Mouse (Mus musculus): ENCODE data around the gene Zic1. TPM values are rescaled to one million over a fixed set of nuclear protein-coding genes. Genes with fewer than 3 reads are reported as not detected.

The Zic1 gene
- not detected in 2 replicates for polyA plus RNA-seq (2012; rRNA removed)

GRCm38 (mm10) chr9:91365664-91366063 lies at the start of gene Zic1:
TSS of gene Zic1 (minus strand) at chr9:91365810.
- Histone ChIP-seq H3K27ac (ENCODE audit: insufficient read depth, low read length) (no peak within 1 kb of the TSS), H3K27me3 (ENCODE audit: control insufficient read depth, insufficient read depth, low read length) (peaks cover 39% of the 10 kb centered on the region), H3K4me1 (ENCODE audit: control insufficient read depth, insufficient read depth, insufficient read length) (peaks cover 3% of the 10 kb centered on the region; the same call in 1 of the 2 replicates), H3K4me3 (ENCODE audit: extremely low read depth, insufficient read depth, insufficient read length) (no peak within 1 kb of the TSS; the same call in 1 of the 2 replicates), H3K36me3 (ENCODE audit: control insufficient read depth, insufficient read depth, low read length) (no peaks in the 10 kb centered on the region)
- no peak for TF ChIP-seq POLR2A (IDR thresholded peaks at IDR 0.05; ENCODE audit: low read depth, low read length)
- no peak for DNase-seq (ENCODE audit: low read depth in 1 of 2, low spot score in 2 of 2)
- 6% methylated on average over 31 of the region's 33 CpGs for WGBS

- Histone ChIP-seq H3K27me3 (ENCODE audit: control insufficient read depth, insufficient read depth, low read length) (no peaks in the 10 kb centered on the region), H3K36me3 (ENCODE audit: control insufficient read depth, insufficient read depth, low read length) (no peaks in the 10 kb centered on the region), H3K4me1 (ENCODE audit: control insufficient read depth, insufficient read depth, insufficient read length) (no peaks in the 10 kb centered on the region), H3K4me3 (ENCODE audit: extremely low read depth, insufficient read depth, insufficient read length) (no peak overlapping the region), H3K27ac (ENCODE audit: insufficient read depth, low read length) (no peak overlapping the region)
- no peak for DNase-seq (ENCODE audit: low read depth in 1 of 2, low spot score in 2 of 2)
- no peak for TF ChIP-seq CTCF (IDR thresholded peaks at IDR 0.05; ENCODE audit: extremely low read depth, insufficient read depth, insufficient read length, insufficient replicate concordance)
- TF ChIP-seq POLR2A (IDR thresholded peaks at IDR 0.05; ENCODE audit: low read depth, low read length), result no peak
- WGBS, result 7% methylated on average over 12 of the region's 12 CpGs
These were observed 48.5 kb upstream of the Zic1 start for GRCm38 (mm10) chr9:91414007-91414661.

- Histone ChIP-seq H3K4me1 (ENCODE audit: control insufficient read depth, insufficient read depth, insufficient read length) (no peaks in the 10 kb centered on the region), H3K36me3 (ENCODE audit: control insufficient read depth, insufficient read depth, low read length) (no peaks in the 10 kb centered on the region), H3K4me3 (ENCODE audit: extremely low read depth, insufficient read depth, insufficient read length) (no peak overlapping the region), H3K27me3 (ENCODE audit: control insufficient read depth, insufficient read depth, low read length) (peaks cover 5% of the 10 kb centered on the region), H3K27ac (ENCODE audit: insufficient read depth, low read length) (no peak overlapping the region)
- WGBS, result 4% methylated on average over 3 of the region's 3 CpGs
- DNase-seq (ENCODE audit: low read depth in 1 of 2, low spot score in 2 of 2), result no peak
- TF ChIP-seq POLR2A (IDR thresholded peaks at IDR 0.05; ENCODE audit: low read depth, low read length), result no peak
- TF ChIP-seq CTCF (IDR thresholded peaks at IDR 0.05; ENCODE audit: extremely low read depth, insufficient read depth, insufficient read length, insufficient replicate concordance), result no peak
These were observed 44.2 kb upstream of the Zic1 start for GRCm38 (mm10) chr9:91409771-91410170.

GRCm38 (mm10) chr9:91406258-91406763 lies 40.7 kb upstream of the Zic1 start:
- Histone ChIP-seq H3K4me3 (ENCODE audit: extremely low read depth, insufficient read depth, insufficient read length) (no peak overlapping the region), H3K27me3 (ENCODE audit: control insufficient read depth, insufficient read depth, low read length) (peaks cover 9% of the 10 kb centered on the region), H3K27ac (ENCODE audit: insufficient read depth, low read length) (no peak overlapping the region), H3K4me1 (ENCODE audit: control insufficient read depth, insufficient read depth, insufficient read length) (no peaks in the 10 kb centered on the region), H3K36me3 (ENCODE audit: control insufficient read depth, insufficient read depth, low read length) (no peaks in the 10 kb centered on the region)
- TF ChIP-seq POLR2A (IDR thresholded peaks at IDR 0.05; ENCODE audit: low read depth, low read length), result no peak
- TF ChIP-seq CTCF (IDR thresholded peaks at IDR 0.05; ENCODE audit: extremely low read depth, insufficient read depth, insufficient read length, insufficient replicate concordance), result no peak
- no peak for DNase-seq (ENCODE audit: low read depth in 1 of 2, low spot score in 2 of 2)
- 7% methylated on average over 6 of the region's 6 CpGs for WGBS

- 6% methylated on average over 16 of the region's 16 CpGs for WGBS
- DNase-seq (ENCODE audit: low read depth in 1 of 2, low spot score in 2 of 2), result no peak
- no peak overlapping the region for H3K4me3 ChIP-seq (ENCODE audit: extremely low read depth, insufficient read depth, insufficient read length)
- H3K4me1 ChIP-seq (ENCODE audit: control insufficient read depth, insufficient read depth, insufficient read length), result no peaks in the 10 kb centered on the region
- no peak for TF ChIP-seq CTCF (IDR thresholded peaks at IDR 0.05; ENCODE audit: extremely low read depth, insufficient read depth, insufficient read length, insufficient replicate concordance)
- no peak for TF ChIP-seq POLR2A (IDR thresholded peaks at IDR 0.05; ENCODE audit: low read depth, low read length)
- peaks cover 9% of the 10 kb centered on the region for H3K27me3 ChIP-seq (ENCODE audit: control insufficient read depth, insufficient read depth, low read length)
- no peaks in the 10 kb centered on the region for H3K36me3 ChIP-seq (ENCODE audit: control insufficient read depth, insufficient read depth, low read length)
- H3K27ac ChIP-seq (ENCODE audit: insufficient read depth, low read length), result no peak overlapping the region
These were observed 40.2 kb upstream of the Zic1 start for GRCm38 (mm10) chr9:91405753-91406178.

- 3% methylated on average over 27 of the region's 27 CpGs for WGBS
- no peaks in the 10 kb centered on the region for H3K36me3 ChIP-seq (ENCODE audit: control insufficient read depth, insufficient read depth, low read length)
- no peak for TF ChIP-seq CTCF (IDR thresholded peaks at IDR 0.05; ENCODE audit: extremely low read depth, insufficient read depth, insufficient read length, insufficient replicate concordance)
- TF ChIP-seq POLR2A (IDR thresholded peaks at IDR 0.05; ENCODE audit: low read depth, low read length), result no peak
- no peak overlapping the region for H3K27ac ChIP-seq (ENCODE audit: insufficient read depth, low read length)
- DNase-seq (ENCODE audit: low read depth in 1 of 2, low spot score in 2 of 2), result no peak
- no peaks in the 10 kb centered on the region for H3K4me1 ChIP-seq (ENCODE audit: control insufficient read depth, insufficient read depth, insufficient read length)
- H3K27me3 ChIP-seq (ENCODE audit: control insufficient read depth, insufficient read depth, low read length), result peaks cover 9% of the 10 kb centered on the region
- no peak overlapping the region for H3K4me3 ChIP-seq (ENCODE audit: extremely low read depth, insufficient read depth, insufficient read length)
These were observed 39.5 kb upstream of the Zic1 start for GRCm38 (mm10) chr9:91404905-91405752.

Measured in spleen, adult 2 months (tissue).